Mouse (Mus musculus) hindbrain, embryonic 14.5 days (tissue): ENCODE measurements at regions not wholly inside any gene's neighbourhood (a gene's known extent, or its start where the extent isn't known, plus 50 kb on each side); places are given as distances from the start of the nearest gene placed in this dataset.

Experiments
- ATAC-seq: fragments of 200-750 bp; cut with Nextera tagmentation; 2 replicates; pipeline ENCODE4 v1.8.0; 2017; ENCODE audit warnings: moderate number of reproducible peaks, mild to moderate bottlenecking, moderate TSS enrichment, moderate library complexity; ENCODE audit not compliant: low FRiP score
- DNase-seq: peaks from one replicate; pipeline ENCODE4 v3.0.0-alpha.2; 2015; ENCODE audit warnings: low spot score
- H3K27ac ChIP-seq: fragments of 300-500 bp; sonication (generic); 2 replicates; pipeline ENCODE4 v1.5.1; 2014; ENCODE audit warnings: mild to moderate bottlenecking, moderate library complexity
- H3K27me3 ChIP-seq: fragments of 300-500 bp; sonication (generic); 2 replicates; pipeline ENCODE4 v1.6.1; 2014; ENCODE audit warnings: mild to moderate bottlenecking, low read length, mixed read lengths; ENCODE audit not compliant: control insufficient read depth, insufficient read depth
- H3K36me3 ChIP-seq: fragments of 300-500 bp; sonication (generic); replicated peaks from 2 replicates; pipeline ENCODE4 v1.6.1; 2014; ENCODE audit not compliant: control insufficient read depth, insufficient read depth
- H3K4me1 ChIP-seq: fragments of 300-500 bp; sonication (generic); replicated peaks from 2 replicates; pipeline ENCODE4 v1.6.1; 2014; ENCODE audit warnings: antibody characterized with exemption, low read length, mixed read lengths; ENCODE audit not compliant: control insufficient read depth, insufficient read depth
- H3K4me2 ChIP-seq: fragments of 300-500 bp; sonication (generic); replicated peaks from 2 replicates; pipeline ENCODE4 v1.6.1; 2014; ENCODE audit warnings: mild to moderate bottlenecking, moderate library complexity
- H3K4me3 ChIP-seq: fragments of 300-500 bp; sonication (generic); replicated peaks from 2 replicates; pipeline ENCODE4 v1.5.1; 2014; ENCODE audit warnings: mild to moderate bottlenecking, low read length
- H3K9ac ChIP-seq: fragments of 300-500 bp; sonication (generic); 2 replicates; pipeline ENCODE4 v1.6.1; 2014
- H3K9me3 ChIP-seq: fragments of 300-500 bp; sonication (generic); 2 replicates; pipeline ENCODE4 v1.6.1; 2016; ENCODE audit warnings: low read length; ENCODE audit not compliant: control insufficient read depth
- WGBS: fragments of 180-500 bp; shearing (Covaris S2); extraction: QIAGEN DNeasy Blood & Tissue Kit; methylation state at CpG from one replicate; pipeline ENCODE4 v1.1.7; 2014; 5-methylcytosine and 5-hydroxymethylcytosine counted together

GRCm38 (mm10) chr11:38762241-38762640 is 1526.5 kb upstream of the Tenm2 start:
- H3K27me3 ChIP-seq = no peaks in the 10 kb centered on the region
- no peak for DNase-seq

GRCm38 (mm10) chr11:38747549-38747948 is 1511.8 kb upstream of the Tenm2 start:
- Histone ChIP-seq H3K27ac (no peak overlapping the region), H3K4me2 (no peak overlapping the region), H3K9me3 (no peaks in the 10 kb centered on the region), H3K9ac (no peak overlapping the region), H3K4me1 (no peaks in the 10 kb centered on the region), H3K27me3 (no peaks in the 10 kb centered on the region), H3K36me3 (no peaks in the 10 kb centered on the region), H3K4me3 (no peak overlapping the region)
- WGBS = 43% methylated on average over 3 of the region's 3 CpGs
- ATAC-seq (no peak), DNase-seq (no peak)

More at GRCm38 (mm10) chr11:38762241-38762640, 1526.5 kb upstream of the Tenm2 start:
- no peak overlapping the region for H3K4me2 ChIP-seq
- WGBS = 67% methylated on average over 2 of the region's 2 CpGs
- H3K4me3 ChIP-seq = no peak overlapping the region
- H3K36me3 ChIP-seq = no peaks in the 10 kb centered on the region
- no peaks in the 10 kb centered on the region for H3K9me3 ChIP-seq
- no peak overlapping the region for H3K27ac ChIP-seq
- no peaks in the 10 kb centered on the region for H3K4me1 ChIP-seq
- no peak overlapping the region for H3K9ac ChIP-seq
- ATAC-seq = no peak

- no peak for ATAC-seq
- H3K9ac ChIP-seq = no peak overlapping the region
- no peak overlapping the region for H3K27ac ChIP-seq
- H3K9me3 ChIP-seq = no peaks in the 10 kb centered on the region
- no peak overlapping the region for H3K4me3 ChIP-seq
- no peaks in the 10 kb centered on the region for H3K36me3 ChIP-seq
- H3K4me2 ChIP-seq = no peak overlapping the region
- H3K4me1 ChIP-seq = no peaks in the 10 kb centered on the region
- no peaks in the 10 kb centered on the region for H3K27me3 ChIP-seq
- WGBS = 70% methylated on average over 2 of the region's 2 CpGs
- no peak for DNase-seq
Observed at GRCm38 (mm10) chr11:38729101-38729500, 1493.3 kb upstream of the Tenm2 start.

- no peak overlapping the region for H3K9ac ChIP-seq
- H3K9me3 ChIP-seq = peaks cover under 1% of the 10 kb centered on the region; the same call in 1 of the 2 replicates
Observed at GRCm38 (mm10) chr11:38715697-38716096, 1479.9 kb upstream of the Tenm2 start.

GRCm38 (mm10) chr11:38681264-38681663 is 1445.5 kb upstream of the Tenm2 start:
- H3K4me1 ChIP-seq = no peaks in the 10 kb centered on the region
- H3K9ac ChIP-seq = no peak overlapping the region
- H3K27me3 ChIP-seq = no peaks in the 10 kb centered on the region
- no peak overlapping the region for H3K4me3 ChIP-seq
- no peaks in the 10 kb centered on the region for H3K36me3 ChIP-seq
- H3K4me2 ChIP-seq = no peak overlapping the region
- no peaks in the 10 kb centered on the region for H3K9me3 ChIP-seq
- DNase-seq (no peak), ATAC-seq (no peak)
- H3K27ac ChIP-seq = no peak overlapping the region
- WGBS = 43% methylated on average over 7 of the region's 7 CpGs

More at GRCm38 (mm10) chr11:38715697-38716096, 1479.9 kb upstream of the Tenm2 start:
- DNase-seq = no peak
- no peaks in the 10 kb centered on the region for H3K36me3 ChIP-seq
- no peak overlapping the region for H3K27ac ChIP-seq
- no peak overlapping the region for H3K4me2 ChIP-seq
- H3K27me3 ChIP-seq = no peaks in the 10 kb centered on the region
- H3K4me1 ChIP-seq = no peaks in the 10 kb centered on the region
- ATAC-seq = no peak
- H3K4me3 ChIP-seq = no peak overlapping the region
- WGBS = 78% methylated on average over 3 of the region's 3 CpGs

GRCm38 (mm10) chr11:38673367-38674056 is 1437.7 kb upstream of the Tenm2 start:
- H3K27me3 ChIP-seq = no peaks in the 10 kb centered on the region
- no peak for ATAC-seq
- H3K9ac ChIP-seq = no peak overlapping the region
- no peaks in the 10 kb centered on the region for H3K4me1 ChIP-seq
- H3K27ac ChIP-seq = no peak overlapping the region
- 67% methylated on average over 5 of the region's 5 CpGs for WGBS
- H3K9me3 ChIP-seq = no peaks in the 10 kb centered on the region
- H3K36me3 ChIP-seq = no peaks in the 10 kb centered on the region
- no peak overlapping the region for H3K4me2 ChIP-seq
- DNase-seq = no peak
- H3K4me3 ChIP-seq = no peak overlapping the region
